Mouse (Mus musculus): Measurements from ENCODE around the gene Flt4.
"Not testable (repeated sequence)": the region's sequence is repeated elsewhere in the genome, so short reads cannot be mapped to it uniquely, and the experiment has no call there.

Gene Flt4

GRCm38 (mm10) chr11:49608938-49609867 lies at the start of gene Flt4:
TSS of gene Flt4 (plus strand) at chr11:49609263.
- CTCF ChIA-PET, result not testable (repeated sequence)

- CTCF ChIA-PET, result not testable (repeated sequence)
Observed at GRCm38 (mm10) chr11:49575054-49575453, 34.0 kb upstream of the Flt4 start.

- CTCF ChIA-PET, result not testable (repeated sequence)
Observed at GRCm38 (mm10) chr11:49580452-49580851, 28.6 kb upstream of the Flt4 start.

- CTCF ChIA-PET, result no interaction called here
Observed at GRCm38 (mm10) chr11:49590213-49590612, 18.9 kb upstream of the Flt4 start.

GRCm38 (mm10) chr11:49597149-49597548 lies 11.9 kb upstream of the Flt4 start:
- CTCF ChIA-PET, result not testable (repeated sequence)

- CTCF ChIA-PET, result not testable (repeated sequence)
Observed at GRCm38 (mm10) chr11:49608306-49608705, 757 bp upstream of the Flt4 start.

GRCm38 (mm10) chr11:49609868-49610824 lies 1.1 kb downstream of the Flt4 start:
- CTCF ChIA-PET, result interaction anchor here (0.6 kb wide), 1 partner anchor 1706 kb away, joined by 8 read pairs; no protein-coding TSS in a partner anchor

GRCm38 (mm10) chr11:49611349-49611748 lies 2.3 kb downstream of the Flt4 start:
- CTCF ChIA-PET, result interaction anchor here (0.6 kb wide), 1 partner anchor 1705 kb away, joined by 8 read pairs; no protein-coding TSS in a partner anchor

GRCm38 (mm10) chr11:49612154-49612553 lies 3.1 kb downstream of the Flt4 start:
- CTCF ChIA-PET, result no interaction called here

- CTCF ChIA-PET, result no interaction called here
Observed at GRCm38 (mm10) chr11:49613349-49613748, 4.3 kb downstream of the Flt4 start.

- CTCF ChIA-PET, result no interaction called here
Observed at GRCm38 (mm10) chr11:49615856-49616725, 7.0 kb downstream of the Flt4 start.

- CTCF ChIA-PET, result no interaction called here
Observed at GRCm38 (mm10) chr11:49618476-49618875, 9.4 kb downstream of the Flt4 start.

- CTCF ChIA-PET, result no interaction called here
Observed at GRCm38 (mm10) chr11:49621953-49622352, 12.9 kb downstream of the Flt4 start.

- CTCF ChIA-PET, result no interaction called here
Observed at GRCm38 (mm10) chr11:49624156-49624555, 15.1 kb downstream of the Flt4 start.

GRCm38 (mm10) chr11:49625863-49626262 lies 16.8 kb downstream of the Flt4 start:
- CTCF ChIA-PET, result no interaction called here

GRCm38 (mm10) chr11:49626748-49627147 lies 17.7 kb downstream of the Flt4 start:
- CTCF ChIA-PET, result no interaction called here

GRCm38 (mm10) chr11:49631154-49631553 lies 22.1 kb downstream of the Flt4 start:
- CTCF ChIA-PET, result no interaction called here

GRCm38 (mm10) chr11:49632256-49632655 lies 23.2 kb downstream of the Flt4 start:
- CTCF ChIA-PET, result no interaction called here

GRCm38 (mm10) chr11:49634101-49634500 lies 25.0 kb downstream of the Flt4 start:
- CTCF ChIA-PET, result no interaction called here

GRCm38 (mm10) chr11:49635671-49636070 lies 26.6 kb downstream of the Flt4 start:
- CTCF ChIA-PET, result no interaction called here

GRCm38 (mm10) chr11:49636449-49636848 lies 27.4 kb downstream of the Flt4 start:
- CTCF ChIA-PET, result no interaction called here
